Mouse (Mus musculus) stomach, postnatal 0 days (tissue): ENCODE data around the gene Hist4h4.

Experiments used
- CTCF ChIP-seq: IDR thresholded peaks from 2 replicates; pipeline ENCODE4 v1.5.1; 2016; ENCODE audit warnings: antibody characterized with exemption, low read depth, mild to moderate bottlenecking, moderate library complexity
- EP300 ChIP-seq: optimal IDR thresholded peaks from 2 replicates; pipeline ENCODE3; 2016; ENCODE audit warnings: antibody characterized with exemption

- TF ChIP-seq CTCF (no peak), EP300 (no peak)
These were observed 48.5 kb upstream of the Hist4h4 start for GRCm38 (mm10) chr6:136852762-136853161.
